Mouse (Mus musculus): ENCODE data around the gene Unc13a.

The Unc13a gene

DNA sequence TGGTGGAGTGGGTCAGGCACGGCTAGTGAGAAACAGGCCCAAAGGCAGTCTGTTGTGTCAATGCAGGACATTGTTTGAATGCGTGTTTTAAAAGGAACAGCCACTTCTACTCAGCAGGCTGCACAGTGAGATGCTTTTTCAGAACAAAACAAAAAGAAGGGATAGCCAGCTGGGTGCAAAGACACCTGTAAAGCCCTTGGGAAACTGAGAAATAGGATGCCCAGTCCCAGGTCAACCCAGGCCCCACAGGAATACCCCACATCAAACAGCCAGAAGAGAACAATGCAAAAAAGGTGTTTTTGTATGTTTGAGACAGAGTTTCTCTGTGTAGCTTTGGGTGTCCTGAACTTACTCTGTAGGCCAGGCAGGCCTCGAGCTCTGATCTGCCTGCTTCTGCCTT is 82.8 kb downstream of the Unc13a start:
- no peak for DNase-seq (ENCODE audit: low read depth, low spot score)

DNA sequence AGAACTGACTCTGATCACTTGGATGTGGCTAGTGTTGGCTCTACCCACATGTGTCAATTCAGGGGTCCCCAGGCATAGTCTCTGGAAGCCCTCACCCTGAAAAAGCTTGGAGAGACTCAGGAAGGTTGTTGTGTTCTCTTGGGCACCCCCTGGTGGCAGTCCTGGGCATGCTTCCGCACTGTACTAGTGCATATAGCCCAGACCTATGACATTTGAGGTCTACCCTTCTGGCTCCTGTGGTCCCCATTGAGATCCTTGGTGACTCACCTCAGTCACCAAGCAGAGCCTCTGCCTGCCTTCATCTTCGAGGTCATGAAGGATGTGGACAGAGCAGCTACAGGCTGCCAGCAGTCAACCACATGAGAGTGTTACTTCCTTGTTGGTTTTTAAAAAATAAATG is 84.7 kb downstream of the Unc13a start:
- no peak for DNase-seq (ENCODE audit: low read depth, low spot score)

DNA sequence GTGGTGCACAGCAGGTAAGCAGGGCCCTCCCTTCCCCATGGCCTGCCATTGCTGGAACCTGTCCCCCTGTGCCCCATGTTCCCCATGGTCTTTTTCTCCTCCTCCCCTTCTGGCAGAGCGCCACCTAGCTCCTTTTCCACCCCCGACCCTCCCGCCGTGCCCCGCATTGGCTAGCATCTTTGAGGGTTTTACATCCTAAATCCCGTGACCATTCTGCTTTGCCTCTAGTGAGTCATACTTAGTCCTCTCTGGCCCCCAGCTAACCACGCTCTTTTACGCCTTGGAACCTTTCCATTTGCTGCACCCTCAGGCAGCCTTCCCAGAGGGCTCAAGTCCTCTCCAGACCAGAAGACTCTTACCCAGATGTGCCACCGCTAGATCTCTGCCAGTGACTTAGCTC is 91.4 kb downstream of the Unc13a start:
- no peak for DNase-seq (ENCODE audit: low read depth, low spot score)

DNA sequence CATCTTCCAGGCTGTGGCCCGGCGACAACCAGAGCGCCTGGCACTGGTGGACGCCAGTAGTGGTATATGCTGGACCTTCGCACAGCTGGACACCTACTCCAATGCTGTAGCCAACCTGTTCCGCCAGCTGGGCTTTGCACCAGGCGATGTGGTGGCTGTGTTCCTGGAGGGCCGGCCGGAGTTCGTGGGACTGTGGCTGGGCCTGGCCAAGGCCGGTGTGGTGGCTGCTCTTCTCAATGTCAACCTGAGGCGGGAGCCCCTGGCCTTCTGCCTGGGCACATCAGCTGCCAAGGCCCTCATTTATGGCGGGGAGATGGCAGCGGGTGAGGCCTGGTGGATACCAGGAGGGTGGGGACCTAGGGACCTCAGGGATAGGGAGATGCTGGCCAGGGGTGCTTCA is 92.1 kb downstream of the Unc13a start:
- no peak for DNase-seq (ENCODE audit: low read depth, low spot score)

DNA sequence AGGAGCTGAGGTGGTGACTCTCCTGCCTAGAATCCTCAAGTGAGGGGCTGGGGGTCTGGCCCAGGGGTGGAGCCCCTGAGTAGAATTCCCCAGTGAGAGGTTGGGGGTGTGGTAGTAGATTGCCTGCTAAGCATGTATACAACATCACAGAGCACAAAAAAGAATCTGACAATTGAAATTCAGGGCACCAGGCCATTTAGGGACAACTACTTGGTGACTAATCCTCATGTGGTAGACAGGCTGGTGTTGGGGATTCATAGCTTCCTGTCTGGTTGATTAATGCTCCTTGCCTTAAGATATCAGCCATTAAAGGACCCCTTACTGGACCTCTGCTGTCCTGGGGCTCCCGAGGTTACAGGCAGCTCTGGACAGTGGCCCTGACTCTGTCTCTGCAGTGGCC is 92.5 kb downstream of the Unc13a start:
- DNase-seq (ENCODE audit: low read depth, low spot score) = no peak

DNA sequence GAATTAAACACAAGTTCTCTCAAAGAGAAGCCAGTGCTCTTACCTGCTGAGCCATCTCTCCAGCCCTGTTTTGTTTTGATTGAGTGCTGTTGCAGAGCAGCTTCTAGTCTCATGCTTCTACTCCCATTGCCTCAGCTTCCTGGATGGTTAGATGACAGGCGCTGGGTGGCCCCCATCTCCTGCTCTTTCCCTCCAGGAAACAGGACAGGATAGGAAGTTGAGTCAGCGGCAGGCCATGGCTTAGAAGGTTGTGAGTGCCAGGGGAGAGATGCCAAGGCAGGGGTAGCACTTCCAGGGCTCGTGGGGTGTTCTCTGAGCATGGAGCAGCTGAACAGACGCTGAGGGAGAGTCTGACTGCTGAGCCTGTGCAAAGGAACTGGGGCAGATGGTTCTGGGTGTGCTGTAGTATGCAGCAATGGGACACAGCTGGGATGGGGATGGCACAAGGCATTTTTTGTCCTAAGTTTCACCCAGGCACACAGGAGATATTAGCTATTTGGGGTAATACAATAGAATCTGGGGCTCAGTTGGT is 93.6 kb downstream of the Unc13a start:
- DNase-seq (ENCODE audit: low read depth, low spot score) = no peak

DNA sequence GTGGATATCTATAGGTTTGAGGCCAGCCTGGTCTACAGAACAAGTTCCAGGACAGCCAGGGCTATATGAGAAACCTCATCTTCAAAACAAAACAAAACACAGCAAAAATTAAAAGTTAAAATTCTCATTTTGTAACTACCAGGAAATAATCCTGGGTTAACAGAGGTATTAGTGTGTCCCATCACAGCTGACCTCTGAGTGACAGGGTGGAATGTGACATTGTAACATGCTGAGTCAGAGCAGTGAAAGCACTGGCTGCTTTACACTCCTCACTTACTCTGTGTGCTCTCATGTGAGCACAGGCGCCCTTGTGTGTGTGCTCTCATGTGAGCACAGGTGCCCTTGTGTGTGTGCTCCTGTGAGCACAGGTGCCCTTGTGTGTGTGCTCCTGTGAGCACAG is 96.5 kb downstream of the Unc13a start:
- DNase-seq (ENCODE audit: low read depth, low spot score) = no peak

DNA sequence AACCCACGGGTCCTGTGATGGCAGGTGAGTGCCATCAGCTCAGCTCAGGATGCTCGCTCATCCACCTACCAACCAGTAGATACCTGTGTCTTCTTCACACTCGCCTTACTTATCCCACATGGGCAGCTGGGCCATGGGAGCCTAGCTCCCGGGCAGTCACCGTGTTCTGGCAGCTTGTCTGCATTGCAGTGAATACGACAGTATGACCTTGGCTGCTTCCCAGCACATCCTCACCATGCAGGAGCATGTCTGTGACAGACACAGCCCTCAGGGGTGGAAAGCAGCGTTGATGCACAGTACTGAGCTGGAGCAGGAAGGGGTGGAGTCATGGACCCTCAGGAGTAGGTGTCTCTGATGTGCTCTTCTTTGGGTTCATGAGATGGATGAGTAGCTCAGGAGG is 97.1 kb downstream of the Unc13a start:
- DNase-seq (ENCODE audit: low read depth, low spot score) = no peak

All from telencephalon, adult 2 months (tissue).